17 mouse cellular contexts compared by ENCODE assay signal in genomic region chr8:124547269-124547668, GRCm38 (mm10). TPM values are rescaled to one million over a fixed set of nuclear protein-coding genes. Genes with fewer than 3 reads are reported as not detected.
"Had no signal": no experiment of that assay in that cellular context is flagged by ENCODE, and none has a peak within 500 bp of the region (broad histone marks: within the 10 kb centered on the region; RNA-seq: fewer than 3 reads in every experiment).

No protein-coding gene starts in this region.

- DNase-seq: kidney, adult 8-10 months; kidney, postnatal 25 days; layer of hippocampus, adult 9-11 months; lung, adult 2 months; lung, postnatal 36 days; midbrain, embryonic 14.5 days; retina, postnatal 1 day; right cerebral cortex, postnatal 14 days; thymus, postnatal 36 days had no signal

- H3K9ac ChIP-seq: liver, embryonic 15.5 days; stomach, embryonic 15.5 days had no signal

- H3K27ac ChIP-seq: limb, embryonic 10.5 days; liver, embryonic 15.5 days; midbrain, embryonic 10.5 days; stomach, embryonic 15.5 days had no signal

- H3K4me2 ChIP-seq: liver, embryonic 11.5 days; liver, embryonic 15.5 days; stomach, embryonic 15.5 days had no signal

- H3K9me3 ChIP-seq: limb, embryonic 10.5 days; liver, embryonic 15.5 days; midbrain, embryonic 10.5 days; stomach, embryonic 15.5 days had no signal

- H3K4me3 ChIP-seq: limb, embryonic 10.5 days; liver, embryonic 15.5 days; midbrain, embryonic 10.5 days; stomach, embryonic 15.5 days had no signal

- H3K27me3 ChIP-seq: liver, embryonic 15.5 days; stomach, embryonic 15.5 days had no signal

- H3K4me1 ChIP-seq: limb, embryonic 10.5 days; liver, embryonic 15.5 days; midbrain, embryonic 10.5 days; stomach, embryonic 15.5 days had no signal

RNA-seq across cellular contexts. Expression of gene Agt, which starts 22.2 kb away (rescaled TPM):
- polyA plus RNA-seq: limb, embryonic 10.5 days; midbrain, embryonic 10.5 days had no signal

RNA-seq across cellular contexts. Expression of gene Capn9, which starts 28.6 kb away (rescaled TPM):
- total RNA-seq: left cerebral cortex, postnatal 10 days; megakaryocyte, adult 5-6 weeks had no signal
- polyA plus RNA-seq: kidney, embryonic 16.5 days; limb, embryonic 10.5 days; liver, embryonic 11.5 days; midbrain, embryonic 10.5 days had no signal
